Mouse (Mus musculus) CH12.LX (cell line): Measurements from ENCODE around the gene Lman1l. TPM values are rescaled to one million over a fixed set of nuclear protein-coding genes. Genes with fewer than 3 reads are reported as not detected.

Experiments used
- DNase-seq: peaks from one replicate; pipeline ENCODE4 v3.0.0-alpha.2; 2013; ENCODE audit errors: extremely low read depth
- H3K27ac ChIP-seq: 2 replicates; pipeline ENCODE4 v1.5.1; 2012; ENCODE audit warnings: low read depth, mild to moderate bottlenecking, control low read depth, moderate library complexity; ENCODE audit not compliant: insufficient read depth
- H3K27me3 ChIP-seq: replicated peaks from 2 replicates; pipeline ENCODE3; 2012; ENCODE audit warnings: inconsistent platforms
- H3K36me3 ChIP-seq, 2 experiments: replicated peaks in 1 of 2; 2 replicates each; pipeline versions ENCODE3 to v1.6.1; 2012; ENCODE audit warnings: inconsistent platforms in 1 of 2, low read length in 1 of 2, mild to moderate bottlenecking in 1 of 2, mixed read lengths in 1 of 2, moderate library complexity in 1 of 2; ENCODE audit not compliant: control insufficient read depth in 1 of 2, insufficient read depth in 1 of 2
- H3K4me1 ChIP-seq, 2 experiments: 2 replicates each; pipeline ENCODE4 v1.6.1; 2012; ENCODE audit warnings: inconsistent platforms in 1 of 2, moderate library complexity in 1 of 2; ENCODE audit not compliant: insufficient read depth in 2 of 2, control insufficient read depth in 1 of 2
- H3K4me2 ChIP-seq: 2 replicates; pipeline ENCODE4 v1.6.1; 2012; ENCODE audit warnings: low read depth, mild to moderate bottlenecking, control low read depth; ENCODE audit not compliant: poor library complexity, insufficient read depth, severe bottlenecking
- H3K4me3 ChIP-seq, 3 experiments: fragments of 150-350 bp in 1 of 3; sonication (generic) in 1 of 3; replicated peaks in 1 of 3; 2 replicates each; pipeline versions ENCODE3 to v1.5.1; 2011 to 2012; ENCODE audit warnings: low read depth in 2 of 3, low read length in 2 of 3, mild to moderate bottlenecking in 2 of 3, moderate library complexity in 2 of 3, control low read depth in 1 of 3, improper control_type of control experiment in 1 of 3, inconsistent platforms in 1 of 3, mixed read lengths in 1 of 3; ENCODE audit not compliant: poor library complexity in 1 of 3
- H3K79me2 ChIP-seq: replicated peaks from 2 replicates; pipeline ENCODE4 v1.6.1; 2012; ENCODE audit warnings: mild to moderate bottlenecking, moderate library complexity; ENCODE audit not compliant: control insufficient read depth, poor library complexity, insufficient read depth, severe bottlenecking; ENCODE audit errors: extremely low read depth
- H3K9ac ChIP-seq: 2 replicates; pipeline ENCODE4 v1.6.1; 2012; ENCODE audit warnings: low read depth, mild to moderate bottlenecking, control low read depth, moderate library complexity; ENCODE audit not compliant: insufficient read depth
- H3K9me3 ChIP-seq: replicated peaks from 2 replicates; pipeline ENCODE3; 2012; ENCODE audit warnings: low read length, inconsistent platforms, mixed read lengths
- CHD2 ChIP-seq: IDR thresholded peaks from 2 replicates; pipeline ENCODE4 v1.6.1; 2011; ENCODE audit warnings: low read length, improper control_type of control experiment
- E2F4 ChIP-seq: IDR thresholded peaks from 2 replicates; pipeline ENCODE4 v1.6.1; 2011; ENCODE audit warnings: low read depth, low read length, improper control_type of control experiment; ENCODE audit not compliant: insufficient replicate concordance
- EP300 ChIP-seq: IDR thresholded peaks from 2 replicates; pipeline ENCODE4 v1.6.1; 2011; ENCODE audit warnings: low read length, improper control_type of control experiment
- HCFC1 ChIP-seq: IDR thresholded peaks from 2 replicates; pipeline ENCODE4 v1.6.1; 2012; ENCODE audit warnings: low read depth, mild to moderate bottlenecking, inconsistent platforms, low read length, improper control_type of control experiment
- IRF4 ChIP-seq: IDR thresholded peaks from 2 replicates; pipeline ENCODE4 v1.6.1; 2014; ENCODE audit warnings: low read depth, mild to moderate bottlenecking, inconsistent platforms, low read length, improper control_type of control experiment
- KAT2A ChIP-seq: IDR thresholded peaks from 2 replicates; pipeline ENCODE4 v1.6.1; 2012; ENCODE audit warnings: low read length, improper control_type of control experiment, inconsistent platforms; ENCODE audit not compliant: insufficient replicate concordance
- MAFK ChIP-seq: IDR thresholded peaks from 2 replicates; pipeline ENCODE4 v1.6.1; 2011; ENCODE audit warnings: low read length, improper control_type of control experiment; ENCODE audit not compliant: insufficient replicate concordance
- MAZ ChIP-seq: IDR thresholded peaks from 2 replicates; pipeline ENCODE4 v1.6.1; 2012; ENCODE audit warnings: low read depth, mild to moderate bottlenecking, inconsistent platforms, low read length, improper control_type of control experiment, moderate library complexity
- MEF2A ChIP-seq: IDR thresholded peaks from 2 replicates; pipeline ENCODE4 v1.6.1; 2014; ENCODE audit warnings: low read depth, mild to moderate bottlenecking, inconsistent platforms, low read length, improper control_type of control experiment, borderline replicate concordance
- MYC ChIP-seq: IDR thresholded peaks from 2 replicates; pipeline ENCODE4 v1.6.1; 2011; ENCODE audit warnings: low read depth, mild to moderate bottlenecking, improper control_type of control experiment, low read length
- PAX5 ChIP-seq: IDR thresholded peaks from 2 replicates; pipeline ENCODE4 v1.6.1; 2012; ENCODE audit warnings: low read length, inconsistent platforms, mixed read lengths
- POLR2A ChIP-seq: IDR thresholded peaks from 2 replicates; pipeline ENCODE4 v1.6.1; 2011; ENCODE audit warnings: low read depth, mild to moderate bottlenecking, improper control_type of control experiment, low read length
- RCOR1 ChIP-seq: conservative IDR thresholded peaks from 2 replicates; pipeline ENCODE4 v1.6.1; 2012; ENCODE audit warnings: low read depth, mild to moderate bottlenecking, inconsistent platforms, low read length, improper control_type of control experiment
- SMC3 ChIP-seq: IDR thresholded peaks from 2 replicates; pipeline ENCODE4 v1.6.1; 2011; ENCODE audit warnings: low read depth, low read length, improper control_type of control experiment
- TBP ChIP-seq: conservative IDR thresholded peaks from 2 replicates; pipeline ENCODE4 v1.6.1; 2011; ENCODE audit warnings: low read depth, low read length, improper control_type of control experiment
- TCF12 ChIP-seq: IDR thresholded peaks from 2 replicates; pipeline ENCODE4 v1.6.1; 2014; ENCODE audit warnings: low read depth, mild to moderate bottlenecking, inconsistent platforms, low read length, improper control_type of control experiment
- USF1 ChIP-seq: IDR thresholded peaks from 2 replicates; pipeline ENCODE4 v1.6.1; 2014; ENCODE audit warnings: low read depth, mild to moderate bottlenecking, inconsistent platforms, low read length, improper control_type of control experiment
- USF2 ChIP-seq: conservative IDR thresholded peaks from 2 replicates; pipeline ENCODE4 v1.6.1; 2011; ENCODE audit warnings: low read depth, low read length, improper control_type of control experiment
- ZC3H11A ChIP-seq: IDR thresholded peaks from 2 replicates; pipeline ENCODE4 v1.6.1; 2012; ENCODE audit warnings: low read depth, mild to moderate bottlenecking, inconsistent platforms, low read length, improper control_type of control experiment
- ZNF384 ChIP-seq: IDR thresholded peaks from 2 replicates; pipeline ENCODE4 v1.6.1; 2012; ENCODE audit warnings: low read depth, low read length, improper control_type of control experiment, inconsistent platforms
- dilution Hi-C: fragments of 300-500 bp; cut with MboI; formaldehyde crosslinking; loops from 2 replicates; pipeline ENCODE4 v1.14.3; 2020; ENCODE audit warnings: low sequenced_read_pairs; ENCODE audit not compliant: extremely low pct_unique_long_range_greater_than_20kb, extremely low pct_ligation_motif_present
- in situ Hi-C: fragments of 300-500 bp; cut with MboI; formaldehyde crosslinking; loops from 3 replicates; pipeline ENCODE4 v1.14.3; 2019; ENCODE audit warnings: low sequenced_read_pairs, low pct_ligation_motif_present, low pct_unique_long_range_greater_than_20kb, mixed read lengths
- polyA plus RNA-seq: library from polyadenylated mRNA; unstranded; fragments of >175 nt; gene quantifications from 2 replicates; pipeline ENCODE4 v1.2.1, GENCODE M21; 2012; ENCODE audit warnings: low read depth; ENCODE audit not compliant: insufficient read length
- total RNA-seq, 2 experiments: library from RNA; depleted of rRNA; stranded (reverse); fragments of 300-350 nt in 1 of 2; fragments of >200 nt in 1 of 2; gene quantifications; 2 replicates each; pipeline ENCODE4 v1.2.3; 2012 to 2014

Lman1l gene
- total and polyA plus RNA-seq, 3 experiments = 0.19 TPM; not detected in 2

GRCm38 (mm10) chr9:57594174-57594509, 26.4 kb downstream of the Lman1l start:
- Histone ChIP-seq H3K79me2 (no peaks in the 10 kb centered on the region), H3K27me3 (no peaks in the 10 kb centered on the region), H3K36me3 (peaks cover 34 to 63% of the 10 kb centered on the region in 2 experiments), H3K27ac (no peak overlapping the region), H3K9me3 (no peaks in the 10 kb centered on the region), H3K4me3 (no peak overlapping the region), H3K4me2 (no peak overlapping the region), H3K9ac (no peak overlapping the region), H3K4me1 (peaks cover 0 to 15% of the 10 kb centered on the region in 2 experiments; a peak in 2 of 4 replicates)
- no peak for TF ChIP-seq MYC
- no peak for TF ChIP-seq KAT2A
- no peak for TF ChIP-seq USF1
- no peak for TF ChIP-seq ZNF384
- TF ChIP-seq TCF12 = no peak
- no peak for TF ChIP-seq EP300
- no peak for DNase-seq
- in situ Hi-C loops = loop anchor here (5.0 kb wide), 1 partner anchor 63 kb away; no protein-coding TSS in a partner anchor
- dilution Hi-C loops = no loop called here

- in situ Hi-C loops = loop anchor here (5.0 kb wide), 1 partner anchor 64 kb away; no protein-coding TSS in a partner anchor
- H3K79me2 ChIP-seq = no peaks in the 10 kb centered on the region
- peaks cover 34 to 65% of the 10 kb centered on the region in 2 experiments for H3K36me3 ChIP-seq
- no peaks in the 10 kb centered on the region for H3K27me3 ChIP-seq
- H3K4me1 ChIP-seq = peaks cover 0 to 20% of the 10 kb centered on the region in 2 experiments; a peak in 2 of 4 replicates
- no peak overlapping the region for H3K4me2 ChIP-seq
- no peak for TF ChIP-seq MAFK
- no peak for TF ChIP-seq USF2
- no peak for TF ChIP-seq SMC3
- TF ChIP-seq KAT2A = no peak
- no peak for TF ChIP-seq POLR2A
- TF ChIP-seq CHD2 = no peak
- TF ChIP-seq ZC3H11A = no peak
- TF ChIP-seq RCOR1 = no peak
- TF ChIP-seq PAX5 = no peak
- no peak for TF ChIP-seq EP300
- no peak for TF ChIP-seq MEF2A
- no peak for TF ChIP-seq TBP
- TF ChIP-seq MAZ = no peak
- no peak for TF ChIP-seq HCFC1
- no peak for TF ChIP-seq E2F4
- no peak for TF ChIP-seq IRF4
- no peak overlapping the region for H3K27ac ChIP-seq
- no peak overlapping the region for H3K4me3 ChIP-seq
- no peak overlapping the region for H3K9ac ChIP-seq
- dilution Hi-C loops = no loop called here
- no peak for DNase-seq
- H3K9me3 ChIP-seq = no peaks in the 10 kb centered on the region
These were observed 27.0 kb downstream of the Lman1l start for GRCm38 (mm10) chr9:57593454-57594173.
